Mouse (Mus musculus): ENCODE data around the gene Tysnd1.

Tysnd1 gene

DNA sequence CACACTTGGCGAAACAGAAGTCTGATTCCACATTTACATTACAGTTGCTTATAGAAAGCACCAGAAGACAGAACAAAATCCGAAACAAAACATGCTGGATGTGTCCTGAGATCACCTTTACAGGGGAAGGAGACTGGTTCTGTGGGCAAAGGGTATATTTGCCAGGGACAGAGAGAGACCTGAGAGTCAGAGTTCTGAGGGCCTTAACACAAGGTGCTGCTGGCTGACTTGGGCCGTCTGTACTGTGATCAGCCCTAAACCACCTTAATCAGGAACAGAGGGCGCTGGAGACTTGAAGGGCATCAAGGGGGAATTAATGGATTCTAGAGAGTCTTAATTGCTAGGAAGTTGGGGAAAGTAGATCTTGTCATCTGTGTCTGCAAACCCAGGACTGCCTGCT lies 1.8 kb upstream of the Tysnd1 start:
- no peak for DNase-seq

DNA sequence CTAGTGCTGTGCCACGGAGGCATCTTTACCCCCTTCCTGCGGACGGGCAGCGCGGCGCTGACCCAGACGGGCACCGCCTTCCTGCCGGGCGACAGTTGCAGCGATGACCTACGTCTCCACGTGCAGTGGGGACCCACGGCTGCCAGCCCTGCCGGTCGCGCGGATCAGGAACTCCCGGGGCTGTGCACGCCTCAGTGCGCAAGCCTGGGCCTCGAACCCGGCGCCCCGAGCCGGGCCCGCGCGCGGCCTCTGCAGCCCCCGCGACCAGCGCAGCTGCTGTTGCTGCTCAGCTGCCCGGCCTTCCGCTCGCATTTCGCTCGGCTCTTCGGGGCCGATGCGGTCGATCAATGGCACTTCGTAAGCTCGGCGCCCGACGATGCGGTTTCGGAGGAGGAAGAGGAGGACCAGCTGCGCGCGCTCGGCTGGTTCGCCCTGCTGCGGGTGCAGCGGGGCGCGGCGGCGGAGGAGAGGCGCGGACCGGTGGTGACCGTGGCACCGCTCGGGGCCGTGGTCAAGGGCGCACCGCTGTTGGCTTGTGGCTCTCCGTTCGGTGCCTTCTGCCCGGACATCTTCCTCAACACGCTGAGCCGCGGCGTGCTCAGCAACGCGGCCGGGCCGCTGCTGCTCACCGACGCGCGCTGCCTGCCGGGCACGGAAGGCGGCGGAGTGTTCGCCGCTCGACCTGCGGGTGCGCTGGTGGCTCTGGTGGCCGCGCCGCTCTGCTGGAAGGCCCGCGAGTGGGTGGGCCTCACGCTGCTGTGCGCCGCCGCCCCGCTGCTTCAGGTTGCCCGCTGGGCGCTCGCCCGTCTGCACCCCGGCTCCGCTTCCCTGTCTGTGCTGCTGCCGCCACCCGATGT lies 617 bp downstream of the Tysnd1 start:
- peak; percentile 26 for DNase-seq

DNA sequence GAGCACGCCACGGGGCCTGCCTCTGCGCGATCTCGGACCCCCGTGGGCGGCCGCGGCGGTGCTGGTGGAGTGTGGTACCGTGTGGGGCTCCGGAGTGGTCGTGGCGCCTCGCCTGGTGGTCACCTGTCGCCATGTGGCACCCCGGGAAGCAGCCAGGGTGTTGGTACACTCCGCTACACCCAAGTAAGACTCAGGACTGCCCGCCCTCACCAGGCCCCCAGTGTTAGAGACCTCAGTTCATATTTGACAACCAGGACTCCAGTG lies 1.2 kb downstream of the Tysnd1 start:
- DNase-seq, result no peak

DNA sequence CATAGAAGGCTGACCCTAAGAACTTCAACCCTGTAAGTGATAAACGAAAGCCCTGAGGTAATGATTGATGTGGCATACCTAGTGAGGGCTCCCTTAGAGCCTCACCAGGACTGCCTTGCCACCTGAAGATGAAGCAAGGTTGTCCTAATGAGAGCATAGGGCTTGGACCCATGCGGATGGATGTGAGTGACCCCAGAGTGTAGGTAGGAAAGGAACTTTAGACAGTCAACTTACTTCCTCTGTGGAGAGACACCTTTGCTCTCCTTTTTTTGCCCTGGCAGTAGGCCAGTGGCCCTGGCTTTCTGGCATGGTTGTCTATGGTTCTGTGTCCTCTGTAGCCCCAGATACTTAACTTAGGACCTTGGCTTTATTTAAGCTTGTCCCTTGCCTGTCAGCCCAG lies 1.7 kb downstream of the Tysnd1 start:
- DNase-seq, result no peak

DNA sequence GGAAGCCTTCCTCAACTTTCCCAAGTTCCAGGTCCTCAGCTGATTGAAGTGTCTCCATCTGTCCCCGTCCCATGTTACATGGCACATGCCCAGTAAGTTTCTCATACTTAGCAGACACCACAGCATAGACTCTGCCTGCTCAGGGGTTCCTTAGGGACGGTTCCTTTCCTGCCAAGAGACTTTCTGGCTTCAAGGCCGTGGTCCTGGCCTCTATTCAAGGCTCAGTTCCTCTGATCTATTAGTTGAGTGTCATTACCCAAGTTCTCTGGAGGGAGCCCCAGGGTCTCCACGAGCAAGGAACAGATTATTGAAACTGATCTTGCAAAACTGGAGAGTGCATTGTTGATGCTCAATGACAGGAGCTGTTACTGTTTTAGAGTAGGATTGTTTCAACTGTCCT lies 9.3 kb downstream of the Tysnd1 start:
- no peak for DNase-seq

DNA sequence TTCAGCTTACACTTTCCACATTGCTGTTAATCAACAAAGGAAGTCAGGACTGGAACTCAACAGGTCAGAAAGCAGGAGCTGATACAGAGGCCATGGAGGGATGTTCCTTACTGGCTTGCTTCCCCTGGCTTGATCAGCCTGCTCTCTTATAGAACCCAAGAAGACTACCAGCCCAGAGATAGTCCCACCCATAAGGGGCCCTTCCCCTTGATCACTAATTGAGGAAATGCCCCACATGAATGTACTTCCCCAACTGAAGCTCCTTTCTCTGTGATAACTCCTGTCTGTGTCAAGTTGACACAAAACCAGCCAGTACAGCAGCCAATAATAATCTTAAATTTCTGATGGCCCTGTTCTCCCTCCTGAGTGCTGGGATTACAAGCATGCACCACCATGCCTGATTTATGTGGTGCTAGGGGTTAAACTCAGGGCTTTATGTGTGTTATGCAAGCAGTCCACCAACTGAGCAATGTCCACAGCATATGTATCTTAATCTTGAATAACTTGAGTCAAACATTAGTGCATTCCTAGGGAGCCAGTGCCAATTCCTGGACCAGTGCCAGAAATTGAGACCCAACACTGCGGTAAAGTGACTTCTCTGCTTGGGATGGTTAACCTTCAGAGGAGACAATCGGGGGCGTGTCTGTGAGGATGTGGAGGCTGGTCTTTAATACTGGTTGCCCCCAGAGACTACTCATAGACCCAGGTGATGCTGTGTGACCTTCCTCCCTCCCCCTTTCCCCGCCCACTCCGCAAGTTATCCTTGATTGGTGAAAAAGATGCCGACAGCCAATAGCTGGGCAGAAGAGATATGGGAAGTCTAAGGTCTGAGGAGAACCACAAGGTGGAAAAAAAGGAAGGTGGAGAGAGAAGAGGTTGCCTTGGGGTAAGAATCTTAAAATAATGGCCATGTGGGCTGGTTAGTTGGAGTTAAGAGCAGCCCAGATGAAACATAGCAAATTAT lies 11.4 kb downstream of the Tysnd1 start:
- DNase-seq, result no peak

DNA sequence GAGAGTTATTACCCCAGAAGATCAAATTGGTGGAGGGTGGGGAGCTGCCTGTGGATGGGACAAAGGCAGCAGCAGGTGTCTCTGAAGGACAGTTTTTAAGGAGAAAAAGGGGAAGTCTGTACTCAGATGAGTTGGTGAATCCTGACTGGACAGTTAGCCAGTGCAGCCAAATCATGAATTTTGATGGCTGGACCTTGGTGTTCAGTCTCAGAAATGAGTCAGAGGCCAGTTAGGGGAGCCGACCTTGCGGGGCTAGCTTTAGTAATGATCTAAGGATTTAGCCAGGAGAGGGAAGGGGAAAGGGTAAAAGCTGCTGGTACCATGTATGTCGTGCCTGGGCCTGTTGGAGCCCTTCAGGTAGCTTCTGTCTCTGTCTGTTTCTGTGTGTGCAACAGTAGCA lies 18.3 kb downstream of the Tysnd1 start:
- no peak for DNase-seq

DNA sequence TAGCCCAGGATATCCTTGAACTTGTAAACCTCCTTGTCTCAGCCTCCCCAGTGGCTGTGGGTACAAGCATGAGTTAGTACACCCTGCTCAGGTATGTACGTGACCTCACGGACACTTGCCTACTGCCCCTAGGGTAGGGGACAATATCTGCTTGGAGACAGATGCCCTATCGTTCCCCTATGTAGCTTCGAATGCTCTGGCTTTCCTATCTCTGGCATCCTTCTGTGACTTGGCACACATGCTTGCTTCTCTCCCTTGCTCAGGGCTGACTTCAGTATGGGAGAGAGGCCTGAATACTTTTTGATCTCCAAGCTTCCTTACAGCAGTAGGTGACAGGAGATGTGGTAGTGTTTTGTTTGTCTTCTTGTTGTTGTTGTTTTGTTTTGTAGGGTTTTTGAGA lies 18.8 kb downstream of the Tysnd1 start:
- no peak for DNase-seq

DNA sequence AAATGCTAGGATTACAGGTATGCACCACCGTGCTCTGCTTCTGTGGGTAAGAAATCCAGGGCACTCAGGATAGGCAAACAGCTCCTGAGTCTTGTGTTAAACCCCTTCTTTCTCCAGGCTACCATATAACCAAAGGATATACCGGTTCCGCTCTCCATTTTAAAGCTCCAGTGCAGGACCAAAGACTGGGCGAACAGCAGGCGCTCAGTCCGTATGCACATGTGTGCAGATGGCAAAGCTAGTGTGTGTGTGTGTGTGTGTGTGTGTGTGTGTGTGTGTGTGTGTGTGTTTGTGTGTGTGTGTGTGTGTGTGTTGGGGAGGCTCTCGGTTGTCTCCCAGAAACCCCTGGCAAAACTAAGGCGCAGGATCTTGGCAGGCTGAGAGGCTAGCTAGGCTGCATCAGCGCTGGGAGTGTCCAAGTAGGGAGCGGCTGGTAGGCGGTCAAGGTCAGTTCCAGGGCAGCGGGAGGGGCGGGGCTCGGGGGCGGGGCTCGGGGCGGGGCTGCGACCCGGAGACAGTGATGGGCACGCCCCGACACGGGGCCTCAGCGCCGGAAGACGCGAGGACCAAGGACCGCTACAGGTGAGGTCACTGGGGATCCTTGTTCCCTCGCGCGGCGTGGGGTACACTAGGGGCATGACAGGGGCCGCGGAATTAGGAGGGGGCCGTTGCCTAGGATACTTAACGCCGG lies 19.6 kb downstream of the Tysnd1 start, which contains the start of gene Aifm2:
Gene Aifm2 (plus strand): TSS at position 493 of the 691 bp plus-strand sequence.
- no peak for DNase-seq

DNA sequence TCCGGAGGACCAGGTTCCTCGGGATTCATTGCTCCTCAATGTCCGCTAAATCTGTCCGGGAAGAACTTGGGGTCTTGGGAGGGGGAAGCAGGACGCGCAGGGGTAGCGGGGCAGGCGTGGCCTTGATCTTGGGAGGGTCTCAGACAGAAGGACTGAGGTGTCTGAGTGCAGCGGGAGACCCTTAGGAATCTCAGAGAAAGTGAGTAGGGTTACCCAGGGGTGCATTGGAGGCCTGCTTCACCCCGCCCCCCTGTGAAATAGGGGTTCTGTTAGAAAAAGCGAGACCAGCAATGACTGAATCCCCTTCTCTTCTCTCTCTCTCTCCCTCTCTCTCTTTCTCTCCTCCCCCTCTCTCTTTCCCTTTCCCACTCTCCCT lies 20.1 kb downstream of the Tysnd1 start:
- DNase-seq, result no peak

DNA sequence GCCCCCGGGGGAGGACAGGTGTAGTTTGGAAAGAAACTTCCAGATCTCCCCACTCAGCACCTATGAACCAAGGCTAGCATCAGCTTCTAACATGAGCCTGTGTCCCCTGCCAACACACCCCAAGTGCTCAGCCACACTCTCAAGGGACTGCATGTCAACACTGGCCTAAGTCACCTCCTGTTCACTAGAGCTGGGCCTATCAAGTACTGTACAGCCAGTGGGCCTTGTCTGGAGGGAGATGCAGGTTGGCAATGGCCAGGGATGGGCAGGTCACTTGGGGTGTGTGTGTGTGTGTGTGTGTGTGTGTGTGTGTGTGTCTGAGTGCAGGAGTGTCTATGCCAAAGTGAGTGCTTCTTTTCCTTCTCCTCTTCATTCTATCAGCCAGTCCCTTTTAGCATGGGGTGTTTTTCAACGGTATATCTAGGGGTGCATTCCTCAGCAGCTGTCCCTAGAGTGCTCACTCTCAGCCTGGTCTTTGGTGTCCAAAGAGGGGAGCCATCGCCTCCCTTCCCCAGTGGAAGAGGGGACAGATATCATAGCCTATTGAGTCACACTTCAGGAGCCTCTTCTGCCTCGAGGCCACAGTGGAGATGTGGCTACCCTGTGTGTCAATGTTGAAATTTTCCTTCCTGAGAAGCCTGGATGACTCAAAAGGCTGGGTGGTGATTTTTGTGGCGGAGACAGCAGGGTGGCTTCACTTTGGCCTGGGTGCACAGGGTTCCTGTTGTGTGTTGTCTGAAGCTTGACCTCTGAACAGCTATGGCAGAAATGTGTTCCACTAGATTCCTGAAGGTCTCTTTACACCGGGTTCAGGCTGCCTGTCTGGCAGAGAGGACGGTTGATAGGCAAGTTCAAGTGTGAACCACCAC lies 20.9 kb downstream of the Tysnd1 start:
- DNase-seq, result no peak

DNA sequence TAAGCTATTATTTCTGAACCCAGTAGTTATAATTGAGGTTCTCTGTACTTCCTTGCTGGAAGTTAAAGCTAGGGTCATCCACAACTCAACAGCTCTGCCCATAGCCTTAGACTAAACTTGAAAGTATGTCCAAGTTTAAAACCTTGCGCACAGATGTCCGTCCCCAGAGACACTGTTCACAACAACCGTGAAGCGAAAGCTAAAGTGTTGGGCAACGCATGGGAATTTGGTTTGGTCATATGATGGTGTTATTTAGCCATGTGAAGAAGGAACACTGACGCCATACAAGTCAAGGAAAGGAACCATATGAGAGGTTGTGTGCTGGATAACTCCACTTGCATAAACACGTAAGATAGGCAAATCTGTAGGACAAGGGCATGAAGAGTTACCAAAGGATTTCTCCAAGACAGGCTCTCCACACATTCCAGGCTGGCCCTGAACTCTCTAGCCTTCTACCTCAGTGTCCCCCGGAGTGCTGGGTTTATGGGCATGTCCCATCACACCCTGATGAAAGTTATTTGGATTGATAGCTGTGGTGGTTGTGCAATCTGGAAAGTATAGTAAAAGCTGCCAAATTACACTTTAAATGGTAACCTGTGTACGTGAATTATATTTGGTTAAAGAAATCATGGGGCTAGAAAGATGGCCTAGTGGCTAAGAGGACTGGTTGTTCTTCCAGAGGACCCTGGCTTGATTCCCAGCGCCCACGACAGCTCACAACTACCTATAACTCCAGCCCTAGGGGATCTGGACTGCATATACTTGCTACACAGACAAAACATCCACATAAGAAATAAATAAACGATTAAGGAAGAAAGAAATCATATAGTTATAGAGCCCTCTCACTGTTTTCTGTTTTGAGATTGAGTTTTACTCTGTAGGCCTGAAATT lies 22.3 kb downstream of the Tysnd1 start:
- DNase-seq, result no peak

DNA sequence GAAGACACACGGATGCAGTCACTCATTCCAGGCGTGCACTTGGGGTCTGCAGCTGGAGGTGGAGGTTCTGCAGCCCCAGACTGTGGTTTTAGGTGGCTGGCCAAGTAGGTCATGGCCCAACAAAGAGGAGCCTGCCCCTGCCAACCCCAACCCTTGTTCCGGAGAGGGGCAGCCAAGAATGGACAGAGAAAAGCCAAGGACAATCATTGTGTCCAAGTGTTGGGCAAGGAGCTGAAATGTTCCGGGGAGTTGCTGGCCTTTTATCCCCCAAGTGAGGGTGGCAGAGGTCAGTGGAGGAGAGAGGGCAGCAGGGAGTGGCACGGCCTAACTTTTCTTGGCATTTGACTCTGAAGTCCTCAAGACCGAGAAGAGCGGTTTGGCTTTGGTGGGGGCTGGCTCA lies 25.0 kb downstream of the Tysnd1 start:
- no peak for DNase-seq

DNA sequence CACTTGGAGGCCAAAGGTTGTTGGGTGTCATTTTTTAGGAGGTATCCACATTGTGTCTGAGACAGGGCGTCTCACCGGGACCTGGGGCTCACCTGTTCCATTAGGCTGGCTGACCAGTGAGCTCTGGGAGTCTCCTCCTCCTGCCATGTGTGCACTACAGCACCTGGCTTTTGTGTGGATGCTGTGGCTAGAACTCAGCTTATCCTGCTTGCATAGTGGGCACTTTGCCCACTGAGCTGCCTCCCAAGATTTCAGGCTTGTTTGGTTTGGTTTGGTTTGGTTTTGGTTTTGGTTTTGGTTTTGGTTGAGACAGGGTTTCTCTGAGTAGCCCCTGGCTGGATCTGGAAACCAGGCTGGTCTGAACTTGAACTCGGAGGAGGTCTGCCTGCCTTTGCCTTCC lies 26.9 kb downstream of the Tysnd1 start:
- DNase-seq, result no peak

DNA sequence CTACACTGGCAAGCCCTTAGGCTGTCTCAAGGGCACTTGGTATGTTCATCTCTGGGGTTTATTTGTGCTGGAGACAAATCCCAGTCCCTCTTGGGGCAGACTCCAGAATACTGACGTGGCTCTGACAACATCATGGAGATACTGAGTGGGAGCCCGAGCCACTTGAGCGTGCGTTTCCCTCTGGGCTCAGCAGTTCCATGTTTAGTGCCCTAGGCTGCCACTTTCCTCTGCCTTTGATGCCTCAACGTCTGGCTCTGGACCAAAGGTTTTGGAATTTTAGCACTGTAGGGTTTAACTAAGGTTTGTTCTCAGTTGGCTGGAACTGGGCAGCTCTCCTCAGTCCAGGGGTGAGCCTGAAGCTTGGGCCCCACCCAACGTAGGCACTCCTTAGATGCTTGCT lies 28.0 kb downstream of the Tysnd1 start:
- no peak for DNase-seq

DNA sequence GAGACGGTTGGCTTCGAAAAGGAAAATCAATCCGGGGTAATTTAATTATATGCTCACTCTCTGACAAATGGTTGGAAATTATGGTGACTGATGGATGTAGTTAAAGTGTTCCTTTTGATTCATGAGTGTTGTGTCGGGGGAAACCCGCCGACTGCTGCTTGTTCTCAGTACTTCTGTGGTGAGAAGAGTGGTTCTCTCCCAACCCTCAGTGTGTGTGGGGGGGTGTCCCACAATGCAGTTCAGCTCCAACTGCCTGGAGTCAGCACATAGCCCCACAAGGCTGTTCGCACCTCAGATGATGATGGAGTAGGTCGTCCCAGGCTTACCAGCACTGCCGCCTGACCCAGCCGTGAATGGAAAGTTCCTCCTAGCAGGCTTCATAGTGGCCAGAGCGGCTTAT lies 33.9 kb downstream of the Tysnd1 start:
- no peak for DNase-seq

DNA sequence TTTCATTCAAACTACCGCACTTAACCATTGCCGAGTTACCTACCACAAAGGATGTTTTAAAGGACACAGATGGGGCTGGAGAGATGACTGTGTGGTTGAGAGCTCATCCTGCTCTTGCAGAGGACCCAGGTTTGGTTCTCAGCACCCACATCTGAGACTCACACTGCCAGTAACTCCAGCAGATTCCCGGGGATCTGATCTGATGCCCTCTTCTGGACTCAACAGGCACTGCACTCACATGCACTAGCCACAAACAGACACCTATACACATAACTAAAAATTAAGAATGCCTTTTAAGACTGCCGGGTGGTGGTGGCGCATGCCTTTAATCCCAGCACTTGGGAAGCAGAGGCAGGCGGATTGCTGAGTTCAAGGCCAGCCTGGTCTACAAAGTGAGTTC lies 34.9 kb downstream of the Tysnd1 start:
- DNase-seq, result no peak

DNA sequence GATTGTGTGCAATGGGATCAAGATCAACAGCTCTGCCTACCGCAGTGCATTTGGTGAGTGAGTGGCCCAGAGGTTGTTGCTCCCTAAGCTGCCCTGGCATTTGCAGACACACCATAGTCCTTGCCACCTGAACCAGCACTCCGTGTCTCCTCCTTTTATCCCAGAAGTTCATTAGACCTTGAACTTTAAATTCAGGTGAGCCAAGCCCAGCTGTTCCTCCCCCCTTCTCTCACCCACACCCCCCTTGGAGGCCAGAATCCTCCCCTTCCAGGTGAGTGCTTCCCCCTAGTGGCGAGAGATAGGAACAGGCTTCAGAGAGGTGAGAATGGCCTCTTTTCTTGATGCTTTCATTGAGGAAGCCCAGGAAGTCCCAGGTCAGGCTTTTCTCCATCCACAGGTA lies 39.1 kb downstream of the Tysnd1 start:
- DNase-seq, result no peak

DNA sequence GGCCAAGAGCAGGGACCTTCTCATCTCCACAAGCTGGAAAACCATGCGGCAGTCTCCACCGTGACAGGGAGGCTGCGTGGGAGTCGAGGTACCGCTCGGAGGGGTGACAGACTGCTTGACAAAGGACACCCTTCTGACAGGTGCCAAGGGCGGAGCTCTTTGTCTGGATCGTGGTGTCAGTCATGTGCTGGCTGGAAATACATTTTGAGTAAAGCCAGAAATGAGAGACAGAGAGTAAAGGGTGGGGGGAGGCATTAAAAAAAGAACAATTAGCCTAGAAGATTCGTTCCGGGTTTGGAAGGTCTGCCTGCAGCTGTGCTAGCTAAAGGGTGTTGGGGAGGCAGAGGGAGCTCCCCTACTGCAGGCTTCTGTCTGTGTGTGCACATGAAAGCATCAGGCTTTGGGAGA lies 41.4 kb downstream of the Tysnd1 start:
- DNase-seq, result no peak

DNA sequence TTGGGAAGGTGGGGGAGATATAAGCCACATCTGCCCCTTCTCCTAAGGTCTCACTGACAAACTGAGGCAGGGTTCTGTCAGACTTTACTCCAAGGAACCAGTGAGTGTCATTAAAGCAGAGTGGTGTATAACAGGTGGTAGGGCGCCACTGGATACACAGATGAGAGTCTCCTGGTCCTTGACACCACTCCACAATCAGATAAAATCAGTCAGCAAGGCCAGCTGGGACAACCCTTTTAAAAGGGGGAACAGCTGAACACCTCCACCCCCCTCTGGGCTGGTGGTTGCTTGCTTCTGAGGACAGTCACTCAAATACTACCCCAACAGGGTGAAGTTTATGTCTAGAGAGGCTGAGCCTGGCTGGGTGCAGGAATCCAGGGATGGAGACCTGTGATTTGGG lies 42.2 kb downstream of the Tysnd1 start:
- DNase-seq, result no peak

DNA sequence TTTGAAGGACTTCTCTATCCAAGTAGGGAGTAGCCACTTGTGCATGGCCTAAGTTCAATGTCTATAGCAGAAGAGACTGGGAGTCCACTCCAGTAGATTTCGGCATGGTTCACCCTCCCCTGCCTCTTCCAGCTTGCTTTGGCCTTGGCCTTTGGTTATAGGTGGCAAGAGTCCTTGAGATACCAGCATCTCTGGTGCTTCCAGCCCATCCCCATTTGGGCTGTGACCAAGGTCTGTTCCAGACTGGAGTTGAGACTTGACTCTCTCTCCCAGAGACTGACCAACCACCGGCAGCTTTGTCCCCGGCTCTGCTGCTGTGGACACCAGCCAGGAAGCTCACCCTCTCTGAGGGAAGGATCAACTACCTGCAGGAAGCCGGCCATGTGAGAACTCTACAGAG lies 42.8 kb downstream of the Tysnd1 start:
- no peak for DNase-seq

DNA sequence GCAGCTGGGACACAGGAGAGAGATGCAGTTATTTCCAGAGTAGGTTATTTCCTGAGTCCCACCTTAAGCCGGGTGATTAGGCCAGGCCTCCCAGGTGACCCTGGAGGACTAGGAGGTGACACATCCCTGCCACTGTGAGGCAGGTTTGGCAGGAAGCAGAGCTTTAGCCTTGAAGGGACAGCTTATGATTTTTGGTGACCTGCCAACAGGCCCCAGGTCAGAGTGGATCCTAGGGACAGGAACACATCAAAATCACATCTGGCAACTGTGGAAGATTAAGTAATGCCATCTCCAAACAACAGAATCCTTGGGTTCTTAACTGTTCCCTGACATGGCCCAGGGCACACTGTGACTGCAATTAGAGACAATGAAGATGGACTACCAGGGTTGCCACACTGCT lies 46.0 kb downstream of the Tysnd1 start:
- DNase-seq, result no peak

Measured in right cerebral cortex, postnatal 4 days (tissue).